Mouse (Mus musculus) MEL (cell line): ENCODE data around the gene Ptx4. TPM values are rescaled to one million over a fixed set of nuclear protein-coding genes. Genes with fewer than 3 reads are reported as not detected.
A peak's percentile ranks its signal among the peaks of the same experiment; 100 is the strongest.

Experiments used
- DNase-seq: peaks from one replicate; pipeline ENCODE4 v3.0.0; 2011; ENCODE audit warnings: low read depth, low spot score
- H3K27ac ChIP-seq: 2 replicates; pipeline ENCODE4 v1.5.1; 2012; ENCODE audit warnings: low read depth, mild to moderate bottlenecking, control low read depth, low read length, moderate library complexity; ENCODE audit not compliant: control insufficient read depth
- H3K27me3 ChIP-seq, 2 experiments: fragments of 150-350 bp in 1 of 2; sonication (generic) in 1 of 2; 2 replicates each; pipeline ENCODE4 v1.6.1; 2012; ENCODE audit warnings: low read length in 2 of 2, mild to moderate bottlenecking in 2 of 2, improper control_type of control experiment in 1 of 2, moderate library complexity in 1 of 2; ENCODE audit not compliant: insufficient read depth in 2 of 2, control insufficient read depth in 1 of 2
- H3K36me3 ChIP-seq, 2 experiments: 2 replicates each; pipeline ENCODE4 v1.6.1; 2012 to 2014; ENCODE audit warnings: low read length in 2 of 2, improper control_type of control experiment in 1 of 2, inconsistent platforms in 1 of 2, mild to moderate bottlenecking in 1 of 2; ENCODE audit not compliant: insufficient read depth in 2 of 2, control insufficient read depth in 1 of 2
- H3K4me1 ChIP-seq, 2 experiments: fragments of 150-350 bp in 1 of 2; sonication (generic) in 1 of 2; 2 replicates each; pipeline ENCODE4 v1.6.1; 2012; ENCODE audit warnings: low read length in 2 of 2, improper control_type of control experiment in 1 of 2, mild to moderate bottlenecking in 1 of 2; ENCODE audit not compliant: insufficient read depth in 2 of 2, control insufficient read depth in 1 of 2
- H3K4me3 ChIP-seq, 2 experiments: fragments of 150-350 bp in 1 of 2; sonication (generic) in 1 of 2; 2 replicates each; pipeline ENCODE4 v1.5.1; 2012; ENCODE audit warnings: low read depth in 2 of 2, low read length in 2 of 2, mild to moderate bottlenecking in 2 of 2, moderate library complexity in 2 of 2, control low read depth in 1 of 2, improper control_type of control experiment in 1 of 2; ENCODE audit not compliant: control insufficient read depth in 1 of 2, insufficient read depth in 1 of 2
- H3K79me2 ChIP-seq: 2 replicates; pipeline ENCODE4 v1.6.1; 2012; ENCODE audit warnings: mild to moderate bottlenecking, low read length, moderate library complexity; ENCODE audit not compliant: control insufficient read depth, poor library complexity, insufficient read depth
- H3K9ac ChIP-seq: 2 replicates; pipeline ENCODE4 v1.6.1; 2012; ENCODE audit warnings: low read depth, mild to moderate bottlenecking, control low read depth, low read length, moderate library complexity; ENCODE audit not compliant: control insufficient read depth, poor library complexity, severe bottlenecking
- H3K9me3 ChIP-seq: fragments of 150-350 bp; sonication (generic); replicated peaks from 2 replicates; pipeline ENCODE4 v1.6.1; 2012; ENCODE audit warnings: mild to moderate bottlenecking, low read length, improper control_type of control experiment, moderate library complexity; ENCODE audit not compliant: insufficient read depth
- CHD1 ChIP-seq: IDR thresholded peaks from 2 replicates; pipeline ENCODE4 v1.6.1; 2012; ENCODE audit warnings: low read depth, mild to moderate bottlenecking, inconsistent platforms, low read length, improper control_type of control experiment
- CHD2 ChIP-seq: IDR thresholded peaks from 2 replicates; pipeline ENCODE4 v1.6.1; 2011; ENCODE audit warnings: low read length, improper control_type of control experiment
- CTCF ChIP-seq, 3 experiments: IDR thresholded peaks in 2 of 3; conservative IDR thresholded peaks in 1 of 3; 2 replicates each; pipeline ENCODE4 v1.5.1; 2011 to 2012; ENCODE audit warnings: low read length in 3 of 3, low read depth in 2 of 3, mild to moderate bottlenecking in 2 of 3, improper control_type of control experiment in 1 of 3, inconsistent platforms in 1 of 3, mixed read lengths in 1 of 3, moderate library complexity in 1 of 3; ENCODE audit not compliant: control insufficient read depth in 1 of 3, insufficient read depth in 1 of 3, poor library complexity in 1 of 3, severe bottlenecking in 1 of 3
- ELF1 ChIP-seq: IDR thresholded peaks from 2 replicates; pipeline ENCODE4 v1.6.1; 2014; ENCODE audit warnings: low read depth, mild to moderate bottlenecking, inconsistent platforms, low read length, improper control_type of control experiment, moderate library complexity
- GABPA ChIP-seq: IDR thresholded peaks from 2 replicates; pipeline ENCODE4 v1.6.1; 2012; ENCODE audit warnings: low read depth, mild to moderate bottlenecking, inconsistent platforms, low read length, improper control_type of control experiment, moderate library complexity
- MAX ChIP-seq: IDR thresholded peaks from 2 replicates; pipeline ENCODE4 v1.6.1; 2011; ENCODE audit warnings: low read length, improper control_type of control experiment
- MAZ ChIP-seq: IDR thresholded peaks from 2 replicates; pipeline ENCODE4 v1.6.1; 2012; ENCODE audit warnings: low read depth, mild to moderate bottlenecking, inconsistent platforms, low read length, improper control_type of control experiment
- MEF2A ChIP-seq: IDR thresholded peaks from 2 replicates; pipeline ENCODE4 v1.6.1; 2014; ENCODE audit warnings: low read depth, mild to moderate bottlenecking, inconsistent platforms, low read length, improper control_type of control experiment; ENCODE audit not compliant: poor library complexity, insufficient replicate concordance, severe bottlenecking; ENCODE audit errors: extremely low read depth
- MYB ChIP-seq: IDR thresholded peaks from 2 replicates; pipeline ENCODE4 v1.6.1; 2011; ENCODE audit warnings: mild to moderate bottlenecking, low read depth, low read length, improper control_type of control experiment
- MYC ChIP-seq: IDR thresholded peaks from 2 replicates; pipeline ENCODE4 v1.6.1; 2011; ENCODE audit warnings: low read depth, mild to moderate bottlenecking, low read length, improper control_type of control experiment, moderate library complexity
- POLR2A ChIP-seq, 2 experiments: IDR thresholded peaks; 2 replicates each; pipeline ENCODE4 v1.6.1; 2011 to 2012; ENCODE audit warnings: low read length in 2 of 2, mild to moderate bottlenecking in 2 of 2, control low read depth in 1 of 2, improper control_type of control experiment in 1 of 2, low read depth in 1 of 2, moderate library complexity in 1 of 2; ENCODE audit not compliant: control insufficient read depth in 1 of 2, insufficient read depth in 1 of 2, poor library complexity in 1 of 2
- RCOR1 ChIP-seq: IDR thresholded peaks from 2 replicates; pipeline ENCODE4 v1.6.1; 2012; ENCODE audit warnings: low read depth, mild to moderate bottlenecking, inconsistent platforms, low read length, improper control_type of control experiment
- UBTF ChIP-seq: IDR thresholded peaks from 2 replicates; pipeline ENCODE4 v1.6.1; 2012; ENCODE audit warnings: low read depth, mild to moderate bottlenecking, inconsistent platforms, low read length, improper control_type of control experiment, moderate library complexity, borderline replicate concordance; ENCODE audit not compliant: insufficient read depth
- ZC3H11A ChIP-seq: IDR thresholded peaks from 2 replicates; pipeline ENCODE4 v1.6.1; 2012; ENCODE audit warnings: low read depth, mild to moderate bottlenecking, inconsistent platforms, low read length, improper control_type of control experiment
- ZKSCAN1 ChIP-seq: IDR thresholded peaks from 2 replicates; pipeline ENCODE4 v1.6.1; 2012; ENCODE audit warnings: low read depth, mild to moderate bottlenecking, inconsistent platforms, low read length, improper control_type of control experiment, moderate library complexity
- polyA plus RNA-seq, 2 experiments: library from polyadenylated mRNA; stranded (reverse) in 1 of 2; unstranded in 1 of 2; fragments of >175 nt in 1 of 2; fragments of >200 nt in 1 of 2; gene quantifications; 2 replicates each; pipeline versions ENCODE4 v1.2.1 to v1.2.4; 2012; ENCODE audit warnings: low replicate concordance in 2 of 2, low read depth in 1 of 2; ENCODE audit not compliant: insufficient read length in 2 of 2, insufficient read depth in 1 of 2, missing spikeins in 1 of 2
- total RNA-seq: library from RNA; depleted of rRNA; stranded (reverse); fragments of 300-350 nt; gene quantifications from 2 replicates; pipeline ENCODE4 v1.2.3, GENCODE M21; 2012

Gene Ptx4
- total and polyA plus RNA-seq, 3 experiments: not detected

- no peak overlapping the region for H3K27ac ChIP-seq
- no peaks in the 10 kb centered on the region for H3K4me1 ChIP-seq
- H3K9me3 ChIP-seq: no peaks in the 10 kb centered on the region
- H3K9ac ChIP-seq: no peak overlapping the region
- no peaks in the 10 kb centered on the region for H3K36me3 ChIP-seq
- no peaks in the 10 kb centered on the region for H3K27me3 ChIP-seq
- no peak overlapping the region for H3K4me3 ChIP-seq
- DNase-seq: no peak
- TF ChIP-seq ELF1: no peak
- peak in 1 of 3 experiments; percentile 5; a peak in 1 of 6 replicates for TF ChIP-seq CTCF (IDR thresholded peaks at IDR 0.05 in 2 of 3, conservative IDR thresholded peaks at IDR 0.05 in 1 of 3; ENCODE audit: control insufficient read depth in 1 of 3, insufficient read depth in 1 of 3, low read depth in 2 of 3, low read length in 3 of 3, poor library complexity in 1 of 3, severe bottlenecking in 1 of 3)
- no peak for TF ChIP-seq MAZ
- TF ChIP-seq ZC3H11A: no peak
- no peaks in the 10 kb centered on the region for H3K79me2 ChIP-seq
These were observed 38.3 kb upstream of the Ptx4 start for GRCm38 (mm10) chr17:25082081-25082847.

- no peaks in the 10 kb centered on the region for H3K4me1 ChIP-seq
- H3K9ac ChIP-seq: no peak overlapping the region
- H3K27me3 ChIP-seq: no peaks in the 10 kb centered on the region
- DNase-seq: no peak
- TF ChIP-seq GABPA: no peak
- no peak for TF ChIP-seq CHD2
- no peak for TF ChIP-seq MYB
- no peak for TF ChIP-seq ZKSCAN1
- no peak for TF ChIP-seq UBTF
- TF ChIP-seq MAX: no peak
- no peak for TF ChIP-seq CHD1
- TF ChIP-seq MEF2A: no peak
- TF ChIP-seq MYC: no peak
- no peak for TF ChIP-seq POLR2A (IDR thresholded peaks at IDR 0.05; ENCODE audit: control insufficient read depth in 1 of 2, insufficient read depth in 1 of 2, low read depth in 1 of 2, low read length in 2 of 2, poor library complexity in 1 of 2)
- TF ChIP-seq RCOR1: no peak
- no peak overlapping the region for H3K27ac ChIP-seq
- no peaks in the 10 kb centered on the region for H3K9me3 ChIP-seq
- H3K4me3 ChIP-seq: no peak overlapping the region
- no peaks in the 10 kb centered on the region for H3K36me3 ChIP-seq
- H3K79me2 ChIP-seq: no peaks in the 10 kb centered on the region
These were observed 37.7 kb upstream of the Ptx4 start for GRCm38 (mm10) chr17:25082887-25083286.
